Mouse (Mus musculus): Measurements from ENCODE around the gene Adam22. TPM values are rescaled to one million over a fixed set of nuclear protein-coding genes. Genes with fewer than 3 reads are reported as not detected.

Adam22 gene
- total and polyA plus RNA-seq, 3 experiments: 0.27 to 0.30 TPM; not detected in 1

DNA sequence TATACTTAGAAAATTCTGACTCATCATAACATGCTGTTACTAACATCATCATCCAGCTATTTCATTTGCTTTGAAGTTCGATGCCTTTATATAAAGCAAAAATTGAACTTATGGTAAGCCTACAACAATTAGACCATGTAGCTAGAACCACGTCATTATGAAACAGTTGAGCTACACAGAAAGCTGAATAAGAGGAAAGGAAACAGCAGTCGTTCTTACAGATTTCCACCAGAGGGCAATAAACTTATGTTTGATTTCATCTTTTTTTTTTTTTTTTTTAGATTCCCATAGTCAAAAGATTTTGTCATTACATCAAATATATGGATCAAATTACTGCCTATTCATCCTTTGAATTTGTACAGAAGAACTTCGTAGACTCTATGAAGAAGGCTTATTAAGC, 203.2 kb downstream of the Adam22 start:
- H3K9me3 ChIP-seq (replicated peaks): no peaks in the 10 kb centered on the region
- no peak overlapping the region for H3K4me3 ChIP-seq (ENCODE audit: low read depth, low read length)
- H3K27me3 ChIP-seq (ENCODE audit: insufficient read depth, low read length): no peaks in the 10 kb centered on the region
- DNase-seq (ENCODE audit: low spot score) (no peak), ATAC-seq (ENCODE audit: extremely low read depth, insufficient number of reproducible peaks, low FRiP score, poor library complexity, severe bottlenecking) (no peak)
- no peaks in the 10 kb centered on the region for H3K4me1 ChIP-seq (ENCODE audit: insufficient read depth, low read depth, low read length)
- no peaks in the 10 kb centered on the region for H3K36me3 ChIP-seq (replicated peaks)
- TF ChIP-seq GATA2 (IDR thresholded peaks at IDR 0.05; ENCODE audit: borderline replicate concordance, low read depth, low read length) (no peak), TAL1 (conservative IDR thresholded peaks at IDR 0.05; ENCODE audit: low read depth, low read length) (no peak), CTCF (IDR thresholded peaks at IDR 0.05; ENCODE audit: low read depth, low read length) (no peak), GATA1 (IDR thresholded peaks at IDR 0.05; ENCODE audit: borderline replicate concordance, low read length) (no peak), POLR2AphosphoS5 (IDR thresholded peaks at IDR 0.05; ENCODE audit: insufficient replicate concordance, low read depth, low read length) (no peak)

GRCm38 (mm10) chr5:8151645-8152044, 216.3 kb downstream of the Adam22 start:
- no peaks in the 10 kb centered on the region for H3K27me3 ChIP-seq (ENCODE audit: insufficient read depth, low read length)
- TF ChIP-seq POLR2AphosphoS5 (IDR thresholded peaks at IDR 0.05; ENCODE audit: insufficient replicate concordance, low read depth, low read length): no peak
- TF ChIP-seq CTCF (IDR thresholded peaks at IDR 0.05; ENCODE audit: low read depth, low read length): no peak
- no peak for TF ChIP-seq GATA2 (IDR thresholded peaks at IDR 0.05; ENCODE audit: borderline replicate concordance, low read depth, low read length)
- TF ChIP-seq GATA1 (IDR thresholded peaks at IDR 0.05; ENCODE audit: borderline replicate concordance, low read length): no peak
- TF ChIP-seq TAL1 (conservative IDR thresholded peaks at IDR 0.05; ENCODE audit: low read depth, low read length): no peak
- ATAC-seq (ENCODE audit: extremely low read depth, insufficient number of reproducible peaks, low FRiP score, poor library complexity, severe bottlenecking): no peak
- no peak overlapping the region for H3K4me3 ChIP-seq (ENCODE audit: low read depth, low read length)
- H3K4me1 ChIP-seq (ENCODE audit: insufficient read depth, low read depth, low read length): no peaks in the 10 kb centered on the region
- no peaks in the 10 kb centered on the region for H3K36me3 ChIP-seq (replicated peaks)
- H3K9me3 ChIP-seq (replicated peaks): no peaks in the 10 kb centered on the region
- DNase-seq (ENCODE audit: low spot score): no peak

- H3K27me3 ChIP-seq (ENCODE audit: insufficient read depth, low read length): no peaks in the 10 kb centered on the region
- H3K4me1 ChIP-seq (ENCODE audit: insufficient read depth, low read depth, low read length): no peaks in the 10 kb centered on the region
- H3K9me3 ChIP-seq (replicated peaks): no peaks in the 10 kb centered on the region
- TF ChIP-seq GATA1 (IDR thresholded peaks at IDR 0.05; ENCODE audit: borderline replicate concordance, low read length): no peak
- ATAC-seq (ENCODE audit: extremely low read depth, insufficient number of reproducible peaks, low FRiP score, poor library complexity, severe bottlenecking): no peak
- no peaks in the 10 kb centered on the region for H3K36me3 ChIP-seq (replicated peaks)
- no peak for DNase-seq (ENCODE audit: low spot score)
- no peak overlapping the region for H3K4me3 ChIP-seq (ENCODE audit: low read depth, low read length)
Observed at GRCm38 (mm10) chr5:8146146-8146545, 221.8 kb downstream of the Adam22 start.

DNA sequence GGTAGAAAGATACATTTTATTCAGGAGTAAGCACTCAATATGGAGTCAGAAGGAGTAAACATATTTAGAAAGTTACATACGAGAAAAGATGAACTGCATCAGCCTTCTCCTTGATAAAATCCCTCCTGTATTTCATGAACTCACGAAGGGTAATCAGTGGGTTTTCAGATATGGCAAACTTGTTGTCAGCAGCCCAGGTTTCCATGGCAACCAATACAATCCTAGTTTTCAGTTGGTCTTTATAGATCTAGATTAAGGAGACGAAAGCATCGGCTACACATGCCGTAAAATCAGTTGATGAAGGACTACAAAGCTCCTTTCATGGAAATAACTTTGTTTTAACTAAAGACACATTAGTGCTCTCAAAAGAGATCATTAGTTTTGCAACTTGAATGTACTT, 222.5 kb downstream of the Adam22 start:
- ATAC-seq (ENCODE audit: extremely low read depth, insufficient number of reproducible peaks, low FRiP score, poor library complexity, severe bottlenecking) (no peak), DNase-seq (ENCODE audit: low spot score) (no peak)
- TF ChIP-seq GATA2 (IDR thresholded peaks at IDR 0.05; ENCODE audit: borderline replicate concordance, low read depth, low read length): no peak
- no peak for TF ChIP-seq CTCF (IDR thresholded peaks at IDR 0.05; ENCODE audit: low read depth, low read length)
- TF ChIP-seq TAL1 (conservative IDR thresholded peaks at IDR 0.05; ENCODE audit: low read depth, low read length): no peak
- TF ChIP-seq POLR2AphosphoS5 (IDR thresholded peaks at IDR 0.05; ENCODE audit: insufficient replicate concordance, low read depth, low read length): no peak
- no peak for TF ChIP-seq GATA1 (IDR thresholded peaks at IDR 0.05; ENCODE audit: borderline replicate concordance, low read length)

DNA sequence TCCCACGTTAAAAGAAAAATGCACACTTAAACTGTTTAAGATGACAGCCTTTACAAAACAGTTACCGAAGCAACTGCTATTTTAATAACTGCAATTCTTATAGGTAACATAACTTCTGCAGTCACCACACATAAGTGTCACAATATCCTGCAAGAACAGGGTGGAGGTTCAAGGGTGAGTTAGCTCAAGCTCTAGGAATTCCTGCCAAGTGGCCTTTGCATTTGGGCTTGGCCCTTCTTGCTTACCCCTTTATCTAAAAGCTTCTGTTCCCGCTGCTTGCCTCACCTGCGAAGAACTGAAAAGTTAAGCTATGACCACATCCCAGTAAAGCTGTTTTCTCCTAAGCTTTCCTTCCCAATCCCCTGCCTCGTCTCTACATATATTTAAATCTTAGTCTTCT, 235.4 kb downstream of the Adam22 start:
- no peaks in the 10 kb centered on the region for H3K9me3 ChIP-seq (replicated peaks)
- no peak overlapping the region for H3K4me3 ChIP-seq (ENCODE audit: low read depth, low read length)
- no peak for TF ChIP-seq GATA2 (IDR thresholded peaks at IDR 0.05; ENCODE audit: borderline replicate concordance, low read depth, low read length)
- TF ChIP-seq GATA1 (IDR thresholded peaks at IDR 0.05; ENCODE audit: borderline replicate concordance, low read length): no peak
- TF ChIP-seq CTCF (IDR thresholded peaks at IDR 0.05; ENCODE audit: low read depth, low read length): no peak
- no peak for TF ChIP-seq TAL1 (conservative IDR thresholded peaks at IDR 0.05; ENCODE audit: low read depth, low read length)
- no peak for TF ChIP-seq POLR2AphosphoS5 (IDR thresholded peaks at IDR 0.05; ENCODE audit: insufficient replicate concordance, low read depth, low read length)
- H3K27me3 ChIP-seq (ENCODE audit: insufficient read depth, low read length): no peaks in the 10 kb centered on the region
- no peak for DNase-seq (ENCODE audit: low spot score)
- no peak for ATAC-seq (ENCODE audit: extremely low read depth, insufficient number of reproducible peaks, low FRiP score, poor library complexity, severe bottlenecking)
- H3K36me3 ChIP-seq (replicated peaks): no peaks in the 10 kb centered on the region
- no peaks in the 10 kb centered on the region for H3K4me1 ChIP-seq (ENCODE audit: insufficient read depth, low read depth, low read length)

More for the DNA sequence above, 222.5 kb downstream of the Adam22 start:
- no peaks in the 10 kb centered on the region for H3K36me3 ChIP-seq (replicated peaks)
- H3K4me3 ChIP-seq (ENCODE audit: low read depth, low read length): no peak overlapping the region
- H3K4me1 ChIP-seq (ENCODE audit: insufficient read depth, low read depth, low read length): no peaks in the 10 kb centered on the region
- no peaks in the 10 kb centered on the region for H3K9me3 ChIP-seq (replicated peaks)
- H3K27me3 ChIP-seq (ENCODE audit: insufficient read depth, low read length): no peaks in the 10 kb centered on the region

DNA sequence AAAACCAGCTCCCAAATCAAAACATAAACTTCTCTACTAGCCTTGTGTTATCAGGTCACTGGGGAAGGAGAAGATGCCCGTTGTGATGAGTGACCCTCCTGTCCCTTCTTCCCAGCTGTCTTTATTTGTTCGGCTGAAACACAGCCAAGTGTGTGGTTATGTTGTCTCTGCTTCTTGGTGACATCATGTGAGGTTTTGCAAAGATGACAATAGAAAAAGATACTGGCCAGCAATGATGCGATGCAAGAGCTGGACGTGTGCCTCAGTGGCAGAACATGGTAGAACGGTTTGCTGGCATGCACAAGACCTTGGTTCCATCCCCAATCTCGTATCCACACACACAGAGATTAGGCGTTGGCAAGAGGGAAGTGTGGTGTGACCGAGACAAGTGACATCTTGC, 236.0 kb downstream of the Adam22 start:
- Histone ChIP-seq H3K4me1 (ENCODE audit: insufficient read depth, low read depth, low read length) (no peaks in the 10 kb centered on the region), H3K27me3 (ENCODE audit: insufficient read depth, low read length) (no peaks in the 10 kb centered on the region), H3K4me3 (ENCODE audit: low read depth, low read length) (no peak overlapping the region), H3K36me3 (replicated peaks) (no peaks in the 10 kb centered on the region), H3K9me3 (replicated peaks) (no peaks in the 10 kb centered on the region)
- DNase-seq (ENCODE audit: low spot score) (no peak), ATAC-seq (ENCODE audit: extremely low read depth, insufficient number of reproducible peaks, low FRiP score, poor library complexity, severe bottlenecking) (no peak)
- TF ChIP-seq TAL1 (conservative IDR thresholded peaks at IDR 0.05; ENCODE audit: low read depth, low read length) (no peak), GATA1 (IDR thresholded peaks at IDR 0.05; ENCODE audit: borderline replicate concordance, low read length) (no peak), POLR2AphosphoS5 (IDR thresholded peaks at IDR 0.05; ENCODE audit: insufficient replicate concordance, low read depth, low read length) (no peak), CTCF (IDR thresholded peaks at IDR 0.05; ENCODE audit: low read depth, low read length) (no peak), GATA2 (IDR thresholded peaks at IDR 0.05; ENCODE audit: borderline replicate concordance, low read depth, low read length) (no peak)

DNA sequence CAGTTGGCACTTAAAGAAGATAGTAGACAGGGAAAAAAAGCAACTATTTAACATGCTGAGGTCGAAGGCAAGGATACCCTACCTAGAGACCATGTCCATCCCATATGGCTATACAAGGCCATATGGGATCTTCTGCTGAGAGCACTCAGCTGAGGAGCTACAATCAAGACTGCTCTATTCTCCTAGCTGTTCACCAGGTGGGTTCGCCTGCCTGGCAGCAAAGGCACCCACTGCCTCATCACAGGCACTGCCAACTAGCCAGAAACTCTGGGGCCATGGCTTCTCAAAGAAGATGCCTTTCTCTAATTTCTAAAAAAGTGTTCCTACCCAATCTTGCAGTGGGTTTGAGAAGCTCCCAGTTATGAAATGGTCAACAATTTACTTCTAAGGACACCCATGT, 238.2 kb downstream of the Adam22 start:
- Histone ChIP-seq H3K36me3 (replicated peaks) (no peaks in the 10 kb centered on the region), H3K9me3 (replicated peaks) (no peaks in the 10 kb centered on the region), H3K4me3 (ENCODE audit: low read depth, low read length) (no peak overlapping the region), H3K27me3 (ENCODE audit: insufficient read depth, low read length) (no peaks in the 10 kb centered on the region), H3K4me1 (ENCODE audit: insufficient read depth, low read depth, low read length) (no peaks in the 10 kb centered on the region)
- DNase-seq (ENCODE audit: low spot score) (no peak), ATAC-seq (ENCODE audit: extremely low read depth, insufficient number of reproducible peaks, low FRiP score, poor library complexity, severe bottlenecking) (no peak)
- no peak for TF ChIP-seq POLR2AphosphoS5 (IDR thresholded peaks at IDR 0.05; ENCODE audit: insufficient replicate concordance, low read depth, low read length)
- TF ChIP-seq CTCF (IDR thresholded peaks at IDR 0.05; ENCODE audit: low read depth, low read length): no peak
- no peak for TF ChIP-seq GATA1 (IDR thresholded peaks at IDR 0.05; ENCODE audit: borderline replicate concordance, low read length)
- TF ChIP-seq GATA2 (IDR thresholded peaks at IDR 0.05; ENCODE audit: borderline replicate concordance, low read depth, low read length): no peak
- TF ChIP-seq TAL1 (conservative IDR thresholded peaks at IDR 0.05; ENCODE audit: low read depth, low read length): no peak

Data from G1E (cell line).